Mouse (Mus musculus) common myeloid progenitor, adult 5-6 weeks (primary cell): ENCODE results near the gene Ucp3. TPM values are rescaled to one million over a fixed set of nuclear protein-coding genes. Genes with fewer than 3 reads are reported as not detected.

Experiments used
- ATAC-seq: replicated peaks from 2 replicates; pipeline ENCODE4 v1.8.0; 2016; ENCODE audit warnings: low read depth, mild to moderate bottlenecking, moderate TSS enrichment, inconsistent platforms; ENCODE audit not compliant: poor library complexity, severe bottlenecking
- total RNA-seq: library from RNA; stranded (forward); fragments of 200-1000, 187-1606 nt; gene quantifications from 2 replicates; pipeline ENCODE4 v1.2.3, GENCODE M21; 2017

The Ucp3 gene
- not detected in 2 replicates for total RNA-seq

GRCm38 (mm10) chr7:100472777-100473176, at the start of gene Ucp3:
TSS of gene Ucp3 (plus strand) at chr7:100472990.
- no peak for ATAC-seq

- ATAC-seq: no peak
These were observed 47.0 kb upstream of the Ucp3 start for GRCm38 (mm10) chr7:100425795-100426194.

- peak; percentile 55 for ATAC-seq
These were observed 43.7 kb upstream of the Ucp3 start for GRCm38 (mm10) chr7:100429102-100429501.

DNA sequence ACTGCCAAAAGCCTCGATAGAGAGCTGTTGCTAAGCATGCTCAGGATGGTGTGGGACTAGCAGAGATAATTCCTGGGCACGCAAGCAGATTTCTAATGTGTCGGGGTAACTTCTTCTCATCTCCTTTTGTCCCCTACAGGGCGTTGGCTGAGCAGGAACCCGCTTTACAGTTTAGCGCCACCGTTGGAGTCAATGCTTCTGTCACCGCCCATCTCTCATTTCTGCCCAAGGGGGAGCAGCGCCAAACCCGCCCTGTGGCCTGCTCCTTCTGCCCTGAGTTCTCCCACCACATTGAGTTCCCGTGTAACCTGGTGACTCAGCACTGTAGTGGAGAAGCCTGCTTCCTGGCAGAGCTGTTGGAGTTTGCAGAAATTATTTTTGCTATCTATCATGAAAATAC, 42.9 kb upstream of the Ucp3 start:
- peak; percentile 70 for ATAC-seq

DNA sequence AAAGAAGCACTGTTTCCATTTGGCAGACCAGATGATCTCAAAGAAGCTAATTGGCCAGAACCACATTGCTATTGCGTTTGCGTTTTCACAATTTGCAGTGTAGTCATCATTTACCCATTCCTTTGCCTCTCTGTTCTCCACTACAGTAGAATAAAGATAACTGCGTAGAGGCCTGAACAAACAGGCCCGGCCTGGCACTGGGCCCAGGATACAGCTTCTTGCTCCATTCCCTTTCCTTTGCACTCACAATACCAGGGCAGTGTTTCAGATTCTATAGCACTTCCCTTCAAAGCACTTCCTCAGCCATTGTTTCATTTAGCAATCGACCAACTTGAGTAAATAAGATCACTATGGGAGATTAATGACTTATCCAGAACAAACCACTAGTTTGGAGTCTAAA, 41.7 kb upstream of the Ucp3 start:
- ATAC-seq: no peak

DNA sequence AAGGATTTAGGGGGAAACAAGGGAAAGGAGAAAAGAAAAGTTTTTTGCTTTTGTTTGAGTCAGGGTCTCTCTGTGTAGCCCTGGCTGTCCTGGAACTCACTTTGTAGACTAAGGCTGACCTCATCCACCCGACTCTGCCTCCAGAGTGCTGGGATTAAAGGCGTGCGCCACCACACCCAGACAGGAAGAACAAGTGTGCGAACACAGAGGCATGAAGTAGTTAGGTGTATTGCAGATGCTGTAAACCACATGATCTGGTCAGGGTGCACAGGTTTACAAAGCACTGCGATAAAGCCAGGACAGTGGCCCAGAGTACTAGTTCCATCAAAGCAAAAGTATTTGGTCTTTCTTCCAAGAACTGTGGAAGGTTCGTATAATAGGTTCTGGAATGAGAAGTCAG, 39.5 kb upstream of the Ucp3 start:
- ATAC-seq: no peak

GRCm38 (mm10) chr7:100443728-100444127, 29.1 kb upstream of the Ucp3 start:
- ATAC-seq: peak; percentile 78; the same call in 1 of the 2 replicates

- ATAC-seq: no peak
These were observed 26.5 kb upstream of the Ucp3 start for GRCm38 (mm10) chr7:100446271-100446670.

DNA sequence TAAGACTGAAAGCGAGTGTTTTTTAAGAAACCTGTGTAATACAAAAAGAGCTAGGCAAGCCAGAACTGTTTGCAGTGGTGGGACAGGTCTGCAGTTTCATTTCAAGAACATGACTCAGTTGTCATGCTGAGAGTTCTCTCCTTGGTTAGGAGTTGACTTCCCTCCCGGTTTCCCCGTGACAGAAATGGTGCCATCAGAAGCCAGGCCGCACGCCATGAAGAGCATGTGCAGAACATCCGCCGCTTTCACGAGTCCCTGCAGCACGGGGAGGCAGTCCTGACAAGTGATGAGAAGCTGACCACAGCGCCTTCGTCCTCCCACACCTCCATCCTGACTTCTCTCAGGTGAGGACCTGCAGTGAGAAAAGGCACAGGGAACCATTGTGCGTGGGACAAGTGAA, 24.3 kb upstream of the Ucp3 start:
- ATAC-seq: no peak

GRCm38 (mm10) chr7:100448985-100449384, 23.8 kb upstream of the Ucp3 start:
- ATAC-seq: peak; percentile 54

- ATAC-seq: peak; percentile 39; the same call in 1 of the 2 replicates
These were observed 14.6 kb upstream of the Ucp3 start for GRCm38 (mm10) chr7:100458153-100458552.

GRCm38 (mm10) chr7:100459862-100460261, 12.9 kb upstream of the Ucp3 start:
- no peak for ATAC-seq

DNA sequence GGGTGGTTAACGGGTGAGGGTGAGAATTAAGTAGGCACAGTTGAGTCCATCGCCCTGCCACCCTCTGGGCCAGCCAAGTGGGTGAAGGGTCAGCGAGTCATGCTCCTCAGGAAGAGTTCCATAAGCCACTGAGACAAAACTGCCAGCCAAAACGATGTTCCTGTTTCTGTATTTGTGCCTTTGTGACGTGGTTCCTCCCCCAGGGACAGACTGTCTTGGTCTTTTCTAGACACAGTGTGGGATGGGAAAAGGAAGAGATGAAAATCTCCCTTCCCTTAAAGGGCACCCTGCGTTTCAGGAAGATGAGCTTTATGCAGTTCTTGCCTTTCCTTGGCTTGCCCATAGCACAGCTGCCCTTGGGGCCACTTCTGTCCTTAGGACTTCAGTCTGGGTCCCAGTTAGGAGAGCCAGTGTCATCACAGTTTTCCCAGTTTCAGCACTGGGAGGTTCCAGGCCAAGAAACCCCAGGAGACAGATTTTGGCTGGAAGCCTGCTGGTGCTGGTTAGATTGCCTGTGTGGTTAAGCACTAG, 11.1 kb upstream of the Ucp3 start:
- peak; percentile 36 for ATAC-seq

DNA sequence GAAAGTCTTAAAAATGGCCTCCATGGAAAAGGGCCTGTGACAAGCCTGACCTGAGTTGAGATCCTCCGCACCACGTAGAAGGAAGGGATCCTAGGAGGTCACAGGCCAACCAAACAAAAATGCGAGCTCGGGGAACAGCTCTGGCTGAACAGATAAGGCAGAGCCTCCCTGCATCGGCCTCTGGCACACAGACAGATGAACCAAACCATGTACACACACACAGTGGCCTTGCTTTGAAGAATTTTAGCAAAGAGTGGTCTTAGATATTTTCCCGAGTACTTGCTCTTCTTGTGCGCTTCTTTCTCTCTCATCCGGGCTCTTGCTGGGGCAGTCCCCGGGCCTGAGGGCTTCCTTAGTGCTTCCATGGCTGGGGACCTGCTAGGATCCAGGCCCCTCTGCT, 9.6 kb upstream of the Ucp3 start:
- no peak for ATAC-seq

DNA sequence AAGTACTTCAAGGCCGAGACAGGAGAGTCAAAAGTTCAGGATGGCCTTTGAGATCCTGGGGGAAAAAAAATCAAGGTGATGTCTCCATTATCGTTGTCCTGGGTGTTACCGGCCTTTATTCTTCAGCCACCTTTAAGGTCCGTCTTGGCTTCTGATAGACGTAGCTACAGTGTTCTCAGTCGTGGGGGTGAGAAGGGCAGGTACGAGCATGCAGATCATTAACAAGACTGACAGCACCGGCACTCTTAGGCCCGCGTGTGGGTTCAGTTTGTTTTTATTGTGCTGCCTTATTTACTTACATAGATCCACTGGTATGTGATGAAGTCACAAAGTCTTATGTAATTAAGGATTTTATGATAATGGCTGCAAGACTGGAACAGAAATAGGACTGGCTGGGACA, 9.0 kb upstream of the Ucp3 start:
- no peak for ATAC-seq

DNA sequence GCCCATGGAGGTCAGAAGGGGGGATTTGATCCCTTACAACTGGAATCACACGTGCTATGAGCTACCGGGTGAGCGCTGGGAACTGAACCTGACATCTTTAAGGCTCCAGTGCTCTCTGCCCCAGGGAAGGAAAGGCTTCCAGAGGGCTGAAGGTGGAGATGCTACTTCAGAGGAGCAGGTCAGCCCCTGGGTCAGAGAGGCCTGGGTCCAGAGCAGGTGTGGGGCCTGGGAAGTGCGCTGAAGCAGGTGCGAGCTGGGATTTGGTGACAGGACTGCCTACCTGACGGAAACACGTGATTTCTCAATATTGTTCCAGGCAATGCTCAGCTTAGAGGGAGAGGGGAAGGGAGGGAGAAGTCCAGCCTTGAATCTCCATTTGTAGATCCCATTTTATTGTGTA, 8.5 kb upstream of the Ucp3 start:
- ATAC-seq: no peak

DNA sequence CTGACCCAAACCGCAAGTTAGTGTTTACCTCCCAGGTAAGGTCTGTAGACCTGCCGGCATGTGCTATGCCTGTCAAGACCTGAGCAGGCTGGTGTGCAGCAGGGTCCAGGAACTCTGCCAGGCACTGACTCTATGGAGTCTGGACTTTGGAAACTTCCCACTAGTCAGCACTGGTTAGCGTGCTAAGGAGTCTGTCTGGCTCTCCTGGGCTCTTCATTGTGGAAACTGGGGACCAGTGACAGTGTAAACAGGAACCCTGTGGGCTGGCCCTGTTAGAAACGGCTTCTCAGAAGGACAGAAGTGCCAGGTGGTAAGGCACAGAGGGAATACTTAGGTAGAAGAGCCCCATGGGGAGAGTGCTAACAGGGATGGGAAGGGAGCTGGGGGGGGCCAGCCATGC, 7.5 kb upstream of the Ucp3 start:
- ATAC-seq: no peak

GRCm38 (mm10) chr7:100465656-100466309, 7.0 kb upstream of the Ucp3 start:
- ATAC-seq: peak; percentile 34

- peak; percentile 78 for ATAC-seq
These were observed 5.8 kb upstream of the Ucp3 start for GRCm38 (mm10) chr7:100466781-100467510.

DNA sequence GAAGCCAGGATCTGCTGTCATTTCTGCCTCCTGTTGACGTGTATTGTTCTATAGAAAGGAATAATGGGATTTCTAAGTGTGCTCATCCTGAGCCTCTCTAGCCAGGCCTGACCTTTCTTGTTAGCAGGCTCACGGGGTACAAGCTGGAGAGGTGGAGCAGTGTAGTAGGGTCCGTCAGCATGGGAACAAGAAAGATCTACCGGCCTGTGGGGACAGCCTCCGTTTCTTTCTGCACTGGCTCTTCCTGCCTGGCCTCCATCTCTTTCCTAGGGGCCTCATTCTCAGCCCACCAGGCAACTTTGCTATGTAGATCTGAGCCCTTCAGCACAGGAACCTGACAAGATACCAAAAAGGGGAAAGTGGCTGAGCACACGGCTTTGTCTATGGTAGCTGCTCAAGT, 4.0 kb upstream of the Ucp3 start:
- ATAC-seq: no peak

- ATAC-seq: no peak
These were observed 3.3 kb upstream of the Ucp3 start for GRCm38 (mm10) chr7:100469502-100469901.
